Mouse (Mus musculus) lung, postnatal 4 days (tissue): ENCODE results near the gene Rpap1.

Experiments
- DNase-seq, 2 experiments: peaks; one replicate each; pipeline ENCODE4 v3.0.0; 2021

Gene Rpap1

GRCm38 (mm10) chr2:119798246-119798927 is 11.1 kb upstream of the Rpap1 start:
- peak; percentile 86 to 89 for DNase-seq

DNA sequence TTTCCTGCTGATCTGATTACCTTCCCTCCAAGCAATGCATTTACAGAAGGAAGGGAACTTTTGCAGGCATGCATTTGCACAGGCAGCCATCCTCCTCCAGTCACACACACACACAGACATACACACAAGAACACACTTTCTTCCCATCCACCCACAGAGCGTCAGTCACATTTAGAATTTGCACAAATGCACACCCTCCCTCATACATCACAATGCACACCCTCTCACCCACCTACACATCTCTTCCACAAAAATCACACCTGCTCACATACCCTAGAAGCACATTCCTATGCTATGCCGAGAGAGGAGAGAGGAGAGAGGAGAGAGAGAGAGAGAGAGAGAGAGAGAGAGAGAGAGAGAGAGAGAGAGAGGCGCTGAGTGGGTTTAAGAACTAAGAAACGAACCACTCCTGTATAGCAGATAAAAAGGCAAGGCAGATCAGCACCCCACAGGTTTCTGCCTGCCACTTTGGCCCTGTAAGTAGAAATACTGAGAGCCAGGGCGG is 10.0 kb upstream of the Rpap1 start, which contains the start of gene Tyro3:
Gene Tyro3 (plus strand): TSS at position 455 of the 505 bp plus-strand sequence.
- peak in 1 of 2 experiments; percentile 7 for DNase-seq

- DNase-seq: no peak
Observed at GRCm38 (mm10) chr2:119789996-119790395, 2.7 kb upstream of the Rpap1 start.

GRCm38 (mm10) chr2:119767246-119767645 is 20.1 kb downstream of the Rpap1 start:
- no peak for DNase-seq

DNA sequence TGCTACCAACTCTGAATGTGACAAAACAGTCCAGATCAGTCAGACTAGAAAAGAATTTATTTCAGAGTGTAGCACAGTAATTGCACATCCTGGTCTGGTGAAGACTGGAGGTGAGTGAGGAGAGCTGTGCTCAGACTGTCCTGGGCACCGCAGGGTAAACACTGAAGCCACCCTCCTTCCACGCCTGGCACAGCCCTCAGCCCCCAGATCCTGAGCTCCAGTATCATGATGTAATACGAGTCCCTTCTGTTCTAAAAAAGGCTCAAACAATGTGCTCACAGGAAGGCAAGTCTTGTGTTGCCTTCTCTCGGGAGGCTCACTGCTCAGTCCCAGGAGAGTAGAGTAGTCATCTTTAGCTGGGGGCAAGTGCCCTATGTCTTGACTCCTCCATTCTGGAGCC is 23.4 kb downstream of the Rpap1 start:
- no peak for DNase-seq

- no peak for DNase-seq
Observed at GRCm38 (mm10) chr2:119762276-119762675, 25.1 kb downstream of the Rpap1 start.

DNA sequence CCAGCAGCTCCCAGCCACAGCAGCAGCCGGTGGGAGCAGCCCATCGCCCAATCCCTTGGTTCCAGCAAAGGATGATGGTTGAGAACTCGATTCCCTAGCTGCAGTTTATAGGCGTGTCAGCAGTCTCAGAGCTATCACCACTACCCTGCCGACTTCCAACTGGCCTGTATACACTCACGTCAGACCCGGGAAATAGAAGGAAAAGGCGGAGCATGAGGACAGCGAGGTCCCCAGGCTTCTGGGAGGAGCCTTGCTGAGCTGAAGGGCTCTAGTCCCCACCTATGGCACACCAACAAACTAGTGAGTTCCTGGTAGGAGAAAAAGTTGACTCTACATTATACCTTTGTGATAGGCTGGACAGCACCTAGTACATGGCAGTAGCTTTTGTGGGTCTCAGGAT is 27.1 kb downstream of the Rpap1 start, which contains the start of gene Ltk:
Gene Ltk (minus strand): TSS at position 181 of the 400 bp plus-strand sequence.
- no peak for DNase-seq

- no peak for DNase-seq
Observed at GRCm38 (mm10) chr2:119758844-119759835, 28.2 kb downstream of the Rpap1 start.

GRCm38 (mm10) chr2:119758101-119758843 is 29.1 kb downstream of the Rpap1 start:
- peak; percentile 46 to 54 for DNase-seq

DNA sequence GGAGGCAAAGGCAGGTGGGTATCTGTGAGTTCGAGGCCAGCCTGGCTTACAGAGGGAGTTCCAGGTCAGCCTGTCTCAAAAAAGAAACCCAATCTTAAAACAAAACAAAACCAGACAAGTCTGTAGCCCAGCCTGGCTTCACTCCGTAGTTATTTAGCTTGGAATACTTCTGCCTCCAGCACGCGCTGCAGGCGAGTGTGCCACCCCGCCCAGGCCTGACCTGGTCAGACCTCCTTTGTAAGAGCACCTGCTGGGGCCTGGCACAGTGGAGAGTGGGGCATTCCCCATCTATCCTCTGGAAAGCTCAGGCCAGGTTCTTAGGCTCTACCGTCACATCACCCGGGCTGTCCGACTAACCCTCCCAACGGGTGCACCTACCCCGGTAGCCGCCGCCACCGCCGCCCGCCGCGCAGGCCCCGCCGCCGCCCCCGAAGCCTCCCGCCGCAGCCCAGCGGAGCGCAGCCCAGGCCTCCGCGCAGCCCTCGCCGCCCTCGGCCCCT is 29.7 kb downstream of the Rpap1 start:
- no peak for DNase-seq

- no peak for DNase-seq
Observed at GRCm38 (mm10) chr2:119749260-119749659, 38.1 kb downstream of the Rpap1 start.

- no peak for DNase-seq
Observed at GRCm38 (mm10) chr2:119747554-119747953, 39.8 kb downstream of the Rpap1 start.

DNA sequence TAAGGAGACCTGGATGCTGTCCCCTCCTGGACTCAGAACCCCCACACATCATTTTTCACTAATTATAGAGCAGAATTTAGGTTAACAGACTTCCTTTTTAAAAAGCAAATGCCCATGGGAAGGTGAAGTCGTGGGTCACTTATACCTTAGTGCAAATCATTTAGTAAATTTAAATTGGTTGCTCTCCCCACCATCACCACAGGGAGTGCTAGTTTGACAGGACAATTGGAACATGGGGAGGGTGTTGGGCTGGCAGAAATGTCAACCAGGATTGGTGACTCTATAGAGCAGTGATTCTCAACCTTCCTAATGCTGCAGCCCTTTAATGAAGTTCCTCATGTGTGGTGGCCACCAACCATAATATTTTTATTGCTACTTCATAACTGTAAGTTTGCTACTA is 42.1 kb downstream of the Rpap1 start:
- DNase-seq: peak in 1 of 2 experiments; percentile 34

- DNase-seq: peak; percentile 35 to 50
Observed at GRCm38 (mm10) chr2:119744163-119745111, 42.9 kb downstream of the Rpap1 start.

- DNase-seq: peak; percentile 34 to 53
Observed at GRCm38 (mm10) chr2:119743808-119744162, 43.6 kb downstream of the Rpap1 start.

DNA sequence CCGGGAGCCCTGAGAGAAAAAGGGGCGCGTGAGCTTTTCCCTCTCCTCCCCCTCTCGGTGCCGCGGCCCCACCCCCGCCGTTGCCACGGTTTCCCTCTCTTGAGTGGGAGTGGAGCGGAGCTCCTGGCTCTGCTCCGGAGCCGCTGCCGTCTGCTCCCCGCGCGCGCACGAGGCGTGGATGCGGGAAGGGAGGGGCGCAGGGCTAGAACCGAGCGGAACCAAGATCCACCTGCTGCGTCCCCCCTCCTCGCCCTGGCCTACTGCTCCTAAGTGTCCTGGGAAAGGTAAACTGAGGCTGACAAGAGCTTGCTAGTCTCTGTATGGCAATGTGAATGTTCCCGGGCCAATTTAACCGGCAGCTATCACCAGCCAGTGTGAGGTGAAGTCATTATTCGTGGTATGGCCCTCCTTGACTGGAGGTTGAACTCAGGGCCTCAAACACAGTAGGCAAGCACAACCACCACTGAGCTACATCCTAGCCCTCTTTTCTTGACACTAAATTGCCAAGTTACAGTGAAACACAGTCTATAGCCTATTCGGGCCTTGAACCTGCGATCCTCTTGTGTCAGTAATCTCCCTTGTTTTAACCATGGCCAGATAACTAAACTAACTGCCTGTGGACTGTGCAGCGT is 44.0 kb downstream of the Rpap1 start:
- no peak for DNase-seq

- DNase-seq: peak; percentile 43 to 52
Observed at GRCm38 (mm10) chr2:119742461-119743175, 44.7 kb downstream of the Rpap1 start.

- peak; percentile 71 to 75 for DNase-seq
Observed at GRCm38 (mm10) chr2:119741581-119742411, 45.5 kb downstream of the Rpap1 start, which contains the start of gene Itpka. Itpka (plus strand) TSS chr2:119742337.

DNA sequence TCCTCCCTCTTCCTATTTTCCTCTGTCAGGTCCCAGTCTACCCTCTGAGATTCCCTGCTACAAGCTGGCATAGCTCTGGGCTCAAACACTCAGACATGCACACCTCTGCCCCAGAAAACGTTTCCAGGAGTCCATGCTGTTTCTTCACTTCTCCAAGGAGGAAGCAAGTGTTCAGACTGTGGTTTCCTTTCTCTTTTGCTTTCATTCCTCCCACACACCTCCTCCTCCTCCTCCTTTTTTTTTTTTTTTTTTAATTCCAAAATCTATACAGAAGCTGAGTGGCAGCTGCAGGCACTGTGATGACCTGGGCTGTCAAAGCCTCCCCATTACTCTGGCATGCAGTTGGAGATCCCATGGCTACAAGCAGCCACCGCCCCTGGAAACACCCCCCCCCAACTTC is 46.8 kb downstream of the Rpap1 start:
- no peak for DNase-seq
